Mouse (Mus musculus) liver, postnatal 0 days (tissue): Measurements from ENCODE around the gene Sdc4. TPM values are rescaled to one million over a fixed set of nuclear protein-coding genes. Genes with fewer than 3 reads are reported as not detected.

Experiments
- ATAC-seq: fragments of 200-750 bp; cut with Nextera tagmentation; 2 replicates; pipeline ENCODE4 v1.8.0; 2017; ENCODE audit warnings: mild to moderate bottlenecking, moderate library complexity
- DNase-seq: peaks from one replicate; pipeline ENCODE4 v3.0.0-alpha.2; 2016
- H3K27ac ChIP-seq: fragments of 300-500 bp; sonication (generic); 2 replicates; pipeline ENCODE4 v1.5.1; 2014; ENCODE audit warnings: antibody characterized with exemption, moderate library complexity, mild to moderate bottlenecking, low read depth
- H3K27me3 ChIP-seq: fragments of 300-500 bp; sonication (generic); 2 replicates; pipeline ENCODE4 v1.6.1; 2014; ENCODE audit warnings: low read length, control low read depth, mixed read lengths; ENCODE audit not compliant: insufficient read depth
- H3K36me3 ChIP-seq: fragments of 300-500 bp; sonication (generic); replicated peaks from 2 replicates; pipeline ENCODE4 v1.6.1; 2014; ENCODE audit warnings: mild to moderate bottlenecking, control low read depth, low read length, moderate library complexity, mixed read lengths; ENCODE audit not compliant: insufficient read depth
- H3K4me1 ChIP-seq: fragments of 300-500 bp; sonication (generic); 2 replicates; pipeline ENCODE4 v1.6.1; 2014; ENCODE audit warnings: antibody characterized with exemption, mild to moderate bottlenecking, control low read depth; ENCODE audit not compliant: insufficient read depth
- H3K4me2 ChIP-seq: fragments of 300-500 bp; sonication (generic); 2 replicates; pipeline ENCODE4 v1.6.1; 2014; ENCODE audit warnings: low read depth, mild to moderate bottlenecking, low read length, moderate library complexity, mixed read lengths
- H3K4me3 ChIP-seq: fragments of 300-500 bp; sonication (generic); 2 replicates; pipeline ENCODE4 v1.5.1; 2014; ENCODE audit warnings: low read depth, low read length
- H3K9ac ChIP-seq: fragments of 300-500 bp; sonication (generic); replicated peaks from 2 replicates; pipeline ENCODE4 v1.6.1; 2014; ENCODE audit warnings: mild to moderate bottlenecking, moderate library complexity
- H3K9me3 ChIP-seq: fragments of 300-500 bp; sonication (generic); 2 replicates; pipeline ENCODE4 v1.6.1; 2016; ENCODE audit warnings: mild to moderate bottlenecking, control low read depth, low read length, mixed read lengths
- CTCF ChIP-seq: sonication (generic); IDR thresholded peaks from 2 replicates; pipeline ENCODE4 v1.5.1; 2016; ENCODE audit warnings: antibody characterized with exemption, low read depth
- EP300 ChIP-seq: IDR thresholded peaks from 2 replicates; pipeline ENCODE4 v1.6.1; 2016; ENCODE audit warnings: antibody characterized with exemption, low read depth, mild to moderate bottlenecking
- WGBS: fragments of 180-500 bp; shearing (Covaris S2); extraction: QIAGEN DNeasy Blood & Tissue Kit; methylation state at CpG from one replicate; pipeline ENCODE4 v1.1.7; 2014; ENCODE audit not compliant: insufficient replicate concordance; 5-methylcytosine and 5-hydroxymethylcytosine counted together
- polyA plus RNA-seq: library from polyadenylated mRNA; unstranded; fragments of >200 nt; fragmentation: Nextera tagmentation; extraction: Ambion mirVana; gene quantifications from 2 replicates; pipeline ENCODE4 v1.2.1, GENCODE M21; 2015

Sdc4 gene
- polyA plus RNA-seq, 1 experiment from 2014 or later, result 208 TPM

DNA sequence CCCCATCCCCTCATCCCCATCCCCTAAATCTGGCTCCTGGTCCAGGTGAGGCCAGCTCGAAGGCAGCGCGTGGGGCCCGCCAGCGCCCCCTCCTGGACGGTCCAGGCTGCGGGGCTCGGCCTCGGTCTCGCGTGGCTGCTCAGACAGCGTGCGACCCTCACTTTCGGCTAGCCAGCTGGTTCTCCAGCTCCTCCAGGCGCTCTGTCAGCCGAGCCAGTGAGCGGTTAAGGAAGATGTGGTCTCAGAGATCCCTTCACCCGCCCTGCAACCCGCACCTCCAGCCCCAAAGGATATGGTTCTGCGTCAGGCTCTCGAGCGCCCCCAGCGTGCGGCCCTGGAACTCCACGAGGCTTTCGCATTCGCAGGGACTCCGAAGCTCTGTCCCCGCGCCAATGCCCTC, 54.2 kb downstream of the Sdc4 start:
- ATAC-seq (peak; percentile 62), DNase-seq (peak; percentile 85)
- Histone ChIP-seq H3K36me3 (no peaks in the 10 kb centered on the region), H3K27me3 (peaks cover 22% of the 10 kb centered on the region), H3K4me3 (peak overlapping the region; percentile 30), H3K27ac (no peak overlapping the region), H3K9ac (no peak overlapping the region), H3K4me1 (peaks cover 13% of the 10 kb centered on the region), H3K9me3 (no peaks in the 10 kb centered on the region), H3K4me2 (peak overlapping the region; percentile 72)
- TF ChIP-seq EP300 (no peak), CTCF (peak; percentile 87)
- WGBS, result 2% methylated on average over 30 of the region's 30 CpGs

DNA sequence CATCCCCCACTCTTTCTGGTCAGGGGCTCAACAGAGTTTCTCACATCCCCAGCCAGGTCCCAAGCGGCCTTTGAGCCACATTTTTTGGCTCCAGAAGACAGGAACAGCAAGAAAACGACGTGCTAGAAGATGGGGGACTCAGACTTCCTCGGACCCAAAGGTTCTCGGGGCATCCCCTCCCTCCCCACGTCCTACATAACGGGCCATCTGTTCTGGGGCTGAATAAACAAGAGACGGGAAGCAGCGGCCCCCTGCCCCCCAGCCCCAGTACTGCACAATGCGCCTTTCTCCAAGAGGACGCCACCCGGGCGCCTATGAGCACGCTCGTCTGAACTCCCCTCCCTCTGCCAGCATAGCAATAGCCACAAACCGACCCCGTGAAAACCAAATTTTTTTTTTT, 54.7 kb downstream of the Sdc4 start, which contains the start of gene Slpi:
Slpi (minus strand) TSS at position 76 of the 400 bp plus-strand sequence.
- H3K9ac ChIP-seq, result no peak within 1 kb of the TSS
- 3% methylated on average over 17 of the region's 17 CpGs for WGBS
- DNase-seq, result no peak

DNA sequence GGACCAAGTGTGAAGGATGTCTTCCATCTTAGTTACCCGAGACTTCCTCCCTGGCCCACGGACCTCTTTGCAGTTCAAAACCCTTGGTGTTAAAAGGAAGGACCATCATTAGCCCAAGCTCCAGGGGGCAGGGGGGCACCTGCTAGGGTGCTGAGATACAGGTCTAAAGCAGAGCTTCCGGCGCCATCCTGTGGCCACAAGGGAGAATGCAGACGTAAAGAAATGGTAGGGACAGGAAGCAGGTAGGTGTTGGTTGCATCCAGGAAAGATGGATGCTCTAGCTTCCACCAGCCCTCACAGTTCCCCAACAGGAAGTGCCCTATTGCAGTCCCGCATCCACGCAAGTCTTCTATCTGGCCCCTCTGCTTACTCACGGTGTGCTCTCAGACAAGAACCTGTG, 56.7 kb downstream of the Sdc4 start:
- TF ChIP-seq CTCF, result peak; percentile 77
- TF ChIP-seq EP300, result no peak
- 9% methylated on average over 8 of the region's 8 CpGs for WGBS
- H3K27me3 ChIP-seq, result peaks cover 14% of the 10 kb centered on the region
- peak; percentile 62 for DNase-seq
- H3K4me1 ChIP-seq, result peaks cover 18% of the 10 kb centered on the region
- H3K36me3 ChIP-seq, result no peaks in the 10 kb centered on the region
- H3K4me3 ChIP-seq, result no peak overlapping the region
- ATAC-seq, result peak; percentile 25; the same call in 1 of the 2 replicates
- no peaks in the 10 kb centered on the region for H3K9me3 ChIP-seq
- no peak overlapping the region for H3K27ac ChIP-seq
- H3K9ac ChIP-seq, result no peak overlapping the region
- no peak overlapping the region for H3K4me2 ChIP-seq

More for the DNA sequence above, 54.7 kb downstream of the Sdc4 start, which contains the start of gene Slpi:
- peaks cover 19% of the 10 kb centered on the region for H3K27me3 ChIP-seq
- no peaks in the 10 kb centered on the region for H3K36me3 ChIP-seq
- TF ChIP-seq EP300 (no peak), CTCF (no peak)
- ATAC-seq, result no peak
- H3K4me2 ChIP-seq, result peak within 1 kb of the TSS; percentile 72
- peaks cover 14% of the 10 kb centered on the region for H3K4me1 ChIP-seq
- peak within 1 kb of the TSS; percentile 30 for H3K4me3 ChIP-seq
- H3K9me3 ChIP-seq, result no peaks in the 10 kb centered on the region
- H3K27ac ChIP-seq, result no peak within 1 kb of the TSS

DNA sequence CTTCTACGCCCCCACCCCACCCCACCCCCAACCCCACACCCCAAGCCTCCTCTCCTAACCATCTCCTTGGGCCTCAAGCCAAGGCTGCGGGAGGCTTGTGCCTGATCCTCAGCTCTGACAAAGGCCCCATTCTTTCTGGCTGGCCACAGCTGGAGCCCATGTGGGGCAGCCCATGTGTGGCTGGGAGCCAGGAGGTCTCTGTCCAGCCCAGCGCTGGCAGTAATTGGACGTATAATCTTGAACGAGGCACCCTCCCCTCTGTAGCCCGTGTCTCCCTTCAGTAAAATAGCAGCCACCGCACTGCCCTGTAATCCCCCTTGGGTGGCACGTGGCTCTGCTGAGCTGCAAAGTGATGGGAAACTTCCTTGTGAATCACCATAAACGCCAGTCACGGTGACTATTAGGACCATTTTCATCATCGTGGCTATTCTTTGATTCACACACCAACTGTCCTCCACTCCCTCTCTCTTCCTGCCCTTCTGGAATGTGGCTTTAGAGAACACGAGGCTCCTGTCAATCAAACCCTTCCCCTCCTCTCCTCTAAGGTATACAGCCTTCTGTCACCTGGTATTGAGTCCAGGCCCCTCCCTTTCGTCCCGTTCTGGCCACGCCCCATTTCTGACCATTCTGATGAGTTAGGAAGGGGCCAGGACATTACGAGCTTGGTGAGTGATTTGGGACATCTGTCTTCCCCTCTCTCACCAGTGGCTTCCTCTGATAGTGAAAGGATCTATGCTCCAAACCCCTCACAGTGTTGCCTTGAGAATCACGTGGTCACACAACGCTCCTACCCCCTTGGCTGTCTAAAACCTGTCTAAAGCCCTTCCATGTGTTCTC, 57.5 kb downstream of the Sdc4 start:
- Histone ChIP-seq H3K27me3 (peaks cover 14% of the 10 kb centered on the region), H3K9me3 (0 out of 2 replicates have a peak, but pooled peaks cover 3% of the 10 kb centered on the region), H3K27ac (no peak overlapping the region), H3K4me2 (no peak overlapping the region), H3K4me1 (peaks cover 18% of the 10 kb centered on the region), H3K36me3 (no peaks in the 10 kb centered on the region), H3K4me3 (no peak overlapping the region), H3K9ac (no peak overlapping the region)
- no peak for TF ChIP-seq EP300
- no peak for TF ChIP-seq CTCF
- DNase-seq (no peak), ATAC-seq (0 out of 2 replicates have a peak, but pooled peaks have one; percentile 17)
- WGBS, result 21% methylated on average over 18 of the region's 18 CpGs

DNA sequence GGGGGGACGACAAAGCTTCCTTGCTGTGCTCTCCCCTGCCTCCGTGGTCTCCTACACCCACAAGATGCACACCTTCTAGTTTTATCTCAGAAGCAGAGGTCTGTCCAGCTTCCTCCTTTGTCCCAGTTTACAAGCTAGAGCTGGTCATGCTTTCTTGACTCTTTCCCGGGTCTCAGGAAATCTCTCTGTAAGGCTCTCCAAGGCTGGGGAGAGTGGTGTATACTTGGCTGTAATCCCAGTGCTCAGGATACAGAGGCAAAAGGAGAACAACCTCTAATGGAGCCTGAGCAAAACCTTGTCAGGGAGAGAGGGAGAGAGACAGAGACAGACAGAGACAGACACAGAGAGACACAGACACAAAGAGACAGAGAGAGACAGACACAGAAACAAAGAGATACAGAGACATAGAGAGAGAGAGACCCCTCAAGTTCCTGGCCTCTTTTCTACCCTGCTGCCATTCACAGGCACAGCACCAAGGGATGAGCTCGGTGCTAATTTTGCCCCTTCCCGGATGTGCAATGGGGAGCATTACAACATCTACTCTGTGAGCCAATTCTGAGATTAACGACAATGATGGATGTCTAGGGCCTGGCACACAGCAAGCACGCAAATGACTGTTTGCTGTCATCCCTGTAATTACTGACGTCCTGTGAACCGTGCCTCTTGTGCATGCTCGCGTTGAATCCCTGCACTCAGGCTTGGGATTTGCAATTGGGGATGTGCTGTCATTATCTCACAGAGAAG, 59.9 kb downstream of the Sdc4 start:
- Histone ChIP-seq H3K27ac (0 out of 2 replicates have a peak overlapping the region, but pooled peaks have one; percentile 16), H3K4me3 (no peak overlapping the region), H3K4me1 (peaks cover 12% of the 10 kb centered on the region), H3K36me3 (no peaks in the 10 kb centered on the region), H3K4me2 (no peak overlapping the region), H3K9me3 (0 out of 2 replicates have a peak, but pooled peaks cover 3% of the 10 kb centered on the region), H3K27me3 (peaks cover 5% of the 10 kb centered on the region), H3K9ac (no peak overlapping the region)
- ATAC-seq (no peak), DNase-seq (no peak)
- TF ChIP-seq CTCF (no peak), EP300 (no peak)
- 46% methylated on average over 11 of the region's 11 CpGs for WGBS

DNA sequence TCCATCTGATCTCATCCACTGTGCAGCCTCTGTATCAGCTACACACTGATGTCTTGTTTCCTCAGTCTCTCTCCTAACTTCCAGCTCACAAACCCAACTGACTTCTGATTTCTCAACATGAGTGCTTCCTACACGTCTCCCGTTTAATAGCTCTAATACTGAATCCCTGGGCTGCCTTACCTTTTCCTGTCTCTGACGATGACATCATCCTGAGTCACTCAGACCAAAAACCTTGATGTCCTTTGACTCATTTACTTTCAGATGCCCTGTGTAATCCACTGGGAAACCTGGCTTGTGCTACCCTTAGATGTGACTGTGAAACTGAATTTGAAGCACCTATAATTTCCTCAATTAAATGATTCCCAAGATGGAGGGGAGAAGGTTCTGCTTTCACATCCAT, 60.7 kb downstream of the Sdc4 start:
- Histone ChIP-seq H3K27ac (no peak overlapping the region), H3K27me3 (0 out of 2 replicates have a peak, but pooled peaks cover 2% of the 10 kb centered on the region), H3K4me2 (no peak overlapping the region), H3K9ac (no peak overlapping the region), H3K4me3 (no peak overlapping the region), H3K36me3 (no peaks in the 10 kb centered on the region), H3K9me3 (0 out of 2 replicates have a peak, but pooled peaks cover 3% of the 10 kb centered on the region), H3K4me1 (peaks cover 12% of the 10 kb centered on the region)
- 39% methylated on average over 3 of the region's 3 CpGs for WGBS
- ATAC-seq, result no peak
- no peak for DNase-seq
- TF ChIP-seq CTCF, result no peak
- TF ChIP-seq EP300, result no peak
